Mouse (Mus musculus) myocyte (in vitro differentiated cells): Measurements from ENCODE around the gene Syngr1.

ENCODE experiments used
- CEBPB ChIP-seq: IDR thresholded peaks from 2 replicates; pipeline ENCODE4 v1.6.1; 2011; ENCODE audit warnings: mild to moderate bottlenecking, moderate library complexity; ENCODE audit not compliant: poor library complexity, insufficient read depth, severe bottlenecking
- E2F4 ChIP-seq: IDR thresholded peaks from one replicate; pipeline ENCODE4 v1.6.1; 2011; ENCODE audit warnings: mild to moderate bottlenecking, control low read depth, moderate library complexity; ENCODE audit not compliant: insufficient read depth
- MAX ChIP-seq: IDR thresholded peaks from one replicate; pipeline ENCODE4 v1.6.1; 2011; ENCODE audit warnings: low read depth, mild to moderate bottlenecking, control low read depth
- MYOD1 ChIP-seq, 3 experiments: IDR thresholded peaks; one replicate each; pipeline ENCODE4 v1.6.1; 2011; ENCODE audit warnings: control low read depth in 2 of 3, low read depth in 2 of 3, mild to moderate bottlenecking in 2 of 3, moderate library complexity in 1 of 3; ENCODE audit not compliant: insufficient read length in 2 of 3, control insufficient read depth in 1 of 3
- POLR2A ChIP-seq: IDR thresholded peaks from one replicate; pipeline ENCODE4 v1.6.1; 2011; ENCODE audit warnings: low read depth, mild to moderate bottlenecking, control low read depth, moderate library complexity; ENCODE audit not compliant: insufficient read length
- POLR2AphosphoS2 ChIP-seq: IDR thresholded peaks from one replicate; pipeline ENCODE4 v1.6.1; 2011; ENCODE audit warnings: low read depth, control low read depth; ENCODE audit not compliant: insufficient read length
- REST ChIP-seq: IDR thresholded peaks from one replicate; pipeline ENCODE4 v1.6.1; 2011; ENCODE audit warnings: mild to moderate bottlenecking, control low read depth, moderate library complexity; ENCODE audit not compliant: insufficient read depth, insufficient read length
- TCF12 ChIP-seq: IDR thresholded peaks from one replicate; pipeline ENCODE4 v1.6.1; 2011; ENCODE audit warnings: mild to moderate bottlenecking, control low read depth; ENCODE audit not compliant: poor library complexity, insufficient read depth, severe bottlenecking
- TCF3 ChIP-seq: IDR thresholded peaks from one replicate; pipeline ENCODE4 v1.6.1; 2011; ENCODE audit warnings: low read depth, control low read depth; ENCODE audit not compliant: insufficient read length
- USF1 ChIP-seq: IDR thresholded peaks from one replicate; pipeline ENCODE4 v1.6.1; 2011; ENCODE audit warnings: low read depth, mild to moderate bottlenecking, control low read depth, moderate library complexity

GRCm38 (mm10) chr15:80045749-80046148 lies 45.4 kb upstream of the Syngr1 start:
- TF ChIP-seq MAX = no peak
- no peak for TF ChIP-seq POLR2AphosphoS2
- no peak for TF ChIP-seq POLR2A
- TF ChIP-seq TCF12 = no peak
- TF ChIP-seq TCF3 = no peak
- no peak for TF ChIP-seq USF1
- TF ChIP-seq MYOD1 (IDR thresholded peaks at IDR 0.05; ENCODE audit: control insufficient read depth in 1 of 3, insufficient read length in 2 of 3, low read depth in 2 of 3) = no peak
- TF ChIP-seq E2F4 = no peak
- TF ChIP-seq REST = no peak
- TF ChIP-seq CEBPB = no peak
